Mouse (Mus musculus): ENCODE results near the gene Casz1.

GRCm38 (mm10) chr4:148938546-148938945 is 134.3 kb downstream of the Casz1 start:
- TF ChIP-seq CTCF (IDR thresholded peaks at IDR 0.05; ENCODE audit: low read depth, low read length) (no peak), POLR2A (IDR thresholded peaks at IDR 0.05; ENCODE audit: borderline replicate concordance, low read depth, low read length) (no peak)
